7 mouse cellular contexts compared by ENCODE assay signal in genomic region chr19:33223276-33223675, GRCm38 (mm10).
DNase-seq lines count a peak whose midpoint lies in the region.

No protein-coding gene starts in this region.

- DNase-seq in urinary bladder, postnatal 14 days (ENCODE audit: low spot score), result peak; percentile 36
- no peak for DNase-seq in urinary bladder, postnatal 10 days (ENCODE audit: low spot score)
- peak; percentile 44 for DNase-seq in cerebellum, adult 9-10 months
- DNase-seq in kidney, adult 9 months, result peak; percentile 96
- peak; percentile 25 for DNase-seq in retina, embryonic 14.5 days (ENCODE audit: low spot score)
- DNase-seq in right cerebral cortex, adult 18-20 months, result no peak
- no peak for DNase-seq in T-cell, adult 2 months (ENCODE audit: low spot score)

Comparison
In these comparisons a context has a peak if more than half of its experiments do, and no peak if none do; other contexts are left out.
1. DNase-seq: peak in urinary bladder, postnatal 14 days (single experiment), cerebellum, adult 9-10 months (single experiment), kidney, adult 9 months (single experiment) and retina, embryonic 14.5 days (single experiment); none in urinary bladder, postnatal 10 days (single experiment), right cerebral cortex, adult 18-20 months (single experiment) and T-cell, adult 2 months (single experiment).